15 mouse cellular contexts compared by ENCODE assay signal in the genomic region with DNA sequence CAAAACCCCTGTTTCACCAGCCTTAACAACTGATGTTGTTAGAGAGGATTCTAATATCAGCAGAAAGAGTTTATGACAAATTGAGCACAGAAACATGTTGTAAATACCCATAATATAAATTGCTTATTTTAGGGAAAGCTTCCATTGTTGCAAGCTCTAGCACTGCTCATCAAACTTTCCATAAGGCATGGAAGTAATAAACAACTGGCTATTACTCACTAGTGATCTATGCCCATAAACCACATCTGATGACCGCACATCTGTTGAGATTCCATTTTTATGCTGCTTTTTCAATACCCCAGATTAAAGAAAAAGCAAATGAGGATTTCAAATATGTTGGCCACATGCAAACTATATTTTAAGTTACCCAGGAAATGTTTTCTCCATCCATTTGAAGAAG.
"Had no signal": no experiment of that assay in that cellular context is flagged by ENCODE, and none has a peak within 500 bp of the region (broad histone marks: within the 10 kb centered on the region; RNA-seq: fewer than 3 reads in every experiment).

No protein-coding gene starts in this region.

- H3K27me3 ChIP-seq: lung, embryonic 15.5 days; megakaryocyte, embryonic 14.5 days; midbrain, embryonic 13.5 days; midbrain, embryonic 15.5 days; neural tube, embryonic 12.5 days; stomach, embryonic 15.5 days had no signal

- H3K9ac ChIP-seq: lung, embryonic 15.5 days; midbrain, embryonic 13.5 days; midbrain, embryonic 15.5 days; neural tube, embryonic 12.5 days; stomach, embryonic 15.5 days had no signal

- H3K4me1 ChIP-seq: lung, embryonic 15.5 days; megakaryocyte, embryonic 14.5 days; midbrain, embryonic 13.5 days; midbrain, embryonic 15.5 days; neural tube, embryonic 12.5 days; stomach, embryonic 15.5 days had no signal

- H3K27ac ChIP-seq: lung, embryonic 15.5 days; macrophage; midbrain, embryonic 13.5 days; midbrain, embryonic 15.5 days; neural tube, embryonic 12.5 days; stomach, embryonic 15.5 days; stomach, postnatal 0 days had no signal

- H3K36me3 ChIP-seq: lung, embryonic 15.5 days; midbrain, embryonic 13.5 days; midbrain, embryonic 15.5 days; neural tube, embryonic 12.5 days; stomach, embryonic 15.5 days had no signal

- H3K9me3 ChIP-seq: lung, embryonic 15.5 days; megakaryocyte, embryonic 14.5 days; midbrain, embryonic 13.5 days; midbrain, embryonic 15.5 days; neural tube, embryonic 12.5 days; stomach, embryonic 15.5 days had no signal

- DNase-seq: lung, adult 2 months; lung, postnatal 14 days; lung, postnatal 36 days; right cerebral cortex, postnatal 14 days; thymus, postnatal 14 days; thymus, postnatal 36 days had no signal

- ATAC-seq: midbrain, embryonic 13.5 days; midbrain, embryonic 15.5 days had no signal

- H3K4me3 ChIP-seq: lung, embryonic 15.5 days; megakaryocyte, embryonic 14.5 days; midbrain, embryonic 13.5 days; midbrain, embryonic 15.5 days; neural tube, embryonic 12.5 days; stomach, embryonic 15.5 days had no signal

- H3K4me2 ChIP-seq: lung, embryonic 15.5 days; midbrain, embryonic 11.5 days; midbrain, embryonic 13.5 days; midbrain, embryonic 15.5 days; neural tube, embryonic 12.5 days; stomach, embryonic 15.5 days had no signal
